Mouse (Mus musculus): ENCODE measurements at regions not wholly inside any gene's neighbourhood (a gene's known extent, or its start where the extent isn't known, plus 50 kb on each side); places are given as distances from the start of the nearest gene placed in this dataset.

DNA sequence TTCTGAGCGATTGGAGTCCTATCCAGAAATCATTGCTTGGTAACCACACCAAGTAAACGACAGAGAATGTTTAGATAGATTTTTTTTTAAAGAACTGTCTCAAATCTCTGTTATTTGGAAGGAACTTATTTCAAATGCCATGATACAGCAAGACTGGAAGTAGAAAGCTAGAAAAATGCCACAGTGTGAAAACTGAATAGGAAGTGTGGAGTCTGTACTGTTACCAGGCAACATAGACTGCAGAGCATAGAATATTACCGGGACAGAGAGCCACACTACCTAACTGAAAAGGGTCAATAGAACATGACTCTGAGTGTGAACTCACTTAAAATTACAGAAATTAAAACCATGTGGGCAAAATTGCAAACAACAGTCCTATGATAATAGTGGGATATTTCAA is 52.4 kb upstream of the Adcy1 start:
- DNase-seq (ENCODE audit: low spot score), result no peak

- no peak for DNase-seq (ENCODE audit: low spot score)
Measured at GRCm38 (mm10) chr11:6999329-6999728, 64.0 kb upstream of the Adcy1 start.

DNA sequence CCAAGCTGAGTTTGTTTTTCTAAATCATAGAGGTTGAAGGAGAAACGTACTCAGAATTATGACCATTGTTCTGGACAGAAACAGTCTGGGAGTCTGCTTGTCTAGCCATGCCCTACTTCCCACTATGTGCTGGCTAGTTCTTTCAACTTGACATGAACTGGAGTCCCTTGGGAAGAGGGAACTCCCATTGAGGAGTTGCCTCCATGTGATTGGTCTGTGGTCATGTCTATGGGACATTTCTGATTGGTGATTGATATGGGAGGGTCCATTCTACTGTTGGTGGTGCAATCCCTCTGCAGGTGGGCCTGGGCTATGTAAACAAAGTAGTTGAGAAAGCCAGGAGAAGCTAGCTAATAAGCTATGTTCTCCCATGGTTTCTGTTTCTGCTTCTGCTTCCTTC is 64.5 kb upstream of the Adcy1 start:
- no peak for DNase-seq (ENCODE audit: low spot score)

- DNase-seq (ENCODE audit: low spot score), result no peak
Measured at GRCm38 (mm10) chr11:6997508-6997907, 65.8 kb upstream of the Adcy1 start.

GRCm38 (mm10) chr11:6993731-6994130 is 69.6 kb upstream of the Adcy1 start:
- no peak for DNase-seq (ENCODE audit: low spot score)

DNA sequence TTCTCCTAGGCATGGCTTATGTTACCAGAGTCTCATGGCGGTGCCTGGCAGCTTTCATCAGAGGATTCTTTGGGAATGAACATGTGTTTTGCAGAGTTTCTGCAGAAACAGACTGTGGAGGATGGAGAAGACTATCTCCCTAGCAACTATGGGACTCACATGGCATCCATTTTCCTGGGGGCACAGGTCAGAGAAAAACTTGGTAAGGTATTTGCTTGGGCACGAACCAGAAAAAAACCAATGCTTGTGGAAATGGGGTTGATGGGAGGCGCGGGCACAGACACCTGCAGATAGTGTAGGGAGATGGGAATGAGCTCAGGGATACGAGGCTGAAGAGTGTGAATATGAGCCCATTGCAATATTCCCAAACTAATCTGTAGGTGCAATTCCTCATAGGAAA is 71.7 kb upstream of the Adcy1 start:
- no peak for DNase-seq (ENCODE audit: low spot score)

GRCm38 (mm10) chr11:6990711-6991110 is 72.6 kb upstream of the Adcy1 start:
- peak; percentile 7 for DNase-seq (ENCODE audit: low spot score)

GRCm38 (mm10) chr11:6988884-6989824 is 74.1 kb upstream of the Adcy1 start:
- DNase-seq (ENCODE audit: low spot score), result no peak

- DNase-seq (ENCODE audit: low spot score), result no peak
Measured at GRCm38 (mm10) chr11:6987995-6988394, 75.3 kb upstream of the Adcy1 start.

GRCm38 (mm10) chr11:6987105-6987504 is 76.2 kb upstream of the Adcy1 start:
- DNase-seq (ENCODE audit: low spot score), result no peak

DNA sequence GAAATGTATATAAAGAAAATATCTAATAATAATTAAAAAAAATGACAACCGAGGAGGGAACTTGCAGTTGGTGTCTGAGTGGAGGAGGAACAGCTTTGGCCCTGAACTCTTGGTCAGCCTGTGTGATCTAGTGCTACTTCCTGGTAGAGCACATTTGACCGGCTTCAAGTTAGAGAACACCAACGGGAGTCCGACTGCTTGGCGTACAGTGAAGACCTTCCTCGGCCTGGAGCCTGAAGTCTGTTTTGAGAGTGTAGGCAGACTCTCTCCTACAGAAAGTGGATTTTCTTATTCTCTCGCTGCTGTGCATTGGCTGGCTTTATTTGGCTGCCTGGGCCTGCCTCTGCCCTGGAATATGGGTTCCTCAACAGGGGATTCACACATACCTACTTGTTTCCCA is 81.2 kb upstream of the Adcy1 start:
- DNase-seq (ENCODE audit: low spot score), result no peak

DNA sequence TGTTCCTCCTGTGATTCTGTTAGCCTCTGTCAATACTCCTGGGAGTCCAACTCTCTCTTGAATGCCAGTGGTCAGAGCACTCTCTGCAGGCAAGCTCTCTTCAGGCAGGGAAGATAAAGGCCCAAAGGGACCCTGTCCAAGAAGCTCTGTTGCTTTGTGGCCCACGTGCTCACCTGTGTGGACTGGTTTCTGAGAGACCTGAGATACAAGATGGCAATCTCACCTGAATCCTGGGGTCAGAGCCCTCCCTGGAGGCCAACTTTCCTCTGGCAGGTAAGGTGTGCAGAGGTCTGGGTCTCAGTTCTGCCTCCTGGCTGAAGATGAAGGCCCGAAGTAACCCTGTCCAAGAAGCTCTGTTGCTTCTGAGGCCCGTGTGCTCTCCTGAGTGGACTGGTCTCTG is 83.6 kb upstream of the Adcy1 start:
- no peak for DNase-seq (ENCODE audit: low spot score)

- DNase-seq (ENCODE audit: low spot score), result no peak
Measured at GRCm38 (mm10) chr11:6969196-6969595, 94.1 kb upstream of the Adcy1 start.

GRCm38 (mm10) chr11:6966968-6967367 is 96.3 kb upstream of the Adcy1 start:
- DNase-seq (ENCODE audit: low spot score), result no peak

GRCm38 (mm10) chr11:6964524-6964923 is 98.8 kb upstream of the Adcy1 start:
- DNase-seq (ENCODE audit: low spot score), result no peak

- no peak for DNase-seq (ENCODE audit: low spot score)
Measured at GRCm38 (mm10) chr11:6963600-6963999, 99.7 kb upstream of the Adcy1 start.

DNA sequence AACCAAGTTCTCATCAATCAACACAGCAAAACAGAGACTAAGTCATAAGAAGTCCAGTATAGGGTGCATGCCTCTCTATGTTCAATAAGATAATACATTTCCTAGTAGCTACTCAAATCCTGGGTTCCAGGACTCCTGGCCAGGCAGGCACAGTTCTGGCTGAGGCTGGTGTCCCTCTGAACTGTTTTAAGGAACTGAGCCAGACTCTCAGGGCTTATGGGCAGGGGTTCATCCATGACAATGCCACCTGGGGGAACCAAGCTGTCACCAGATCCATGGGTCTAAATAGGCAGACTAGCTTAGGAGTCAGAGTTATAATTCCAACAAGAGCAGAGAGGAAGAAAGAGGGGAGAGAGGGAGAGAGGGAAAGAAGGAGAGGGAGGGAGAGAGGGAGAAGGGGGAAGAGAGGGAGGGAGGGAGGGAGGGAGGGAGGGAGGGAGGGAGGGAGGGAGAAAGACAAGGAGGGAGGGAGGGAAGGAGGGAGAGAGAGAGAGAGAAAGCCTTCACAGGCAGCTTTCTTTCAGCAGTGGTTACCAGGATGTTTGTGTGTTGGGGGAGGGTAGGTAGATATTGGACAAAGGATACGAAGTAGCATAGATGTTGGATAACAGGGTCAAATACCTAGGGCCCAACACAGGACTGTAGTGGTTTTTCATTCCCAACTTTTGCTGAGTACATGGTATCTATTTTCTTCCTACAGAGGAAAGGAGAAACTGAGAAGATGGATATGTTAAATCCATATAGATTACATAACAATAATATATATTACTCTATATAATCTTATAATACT is 100.3 kb upstream of the Adcy1 start:
- DNase-seq (ENCODE audit: low spot score), result no peak

DNA sequence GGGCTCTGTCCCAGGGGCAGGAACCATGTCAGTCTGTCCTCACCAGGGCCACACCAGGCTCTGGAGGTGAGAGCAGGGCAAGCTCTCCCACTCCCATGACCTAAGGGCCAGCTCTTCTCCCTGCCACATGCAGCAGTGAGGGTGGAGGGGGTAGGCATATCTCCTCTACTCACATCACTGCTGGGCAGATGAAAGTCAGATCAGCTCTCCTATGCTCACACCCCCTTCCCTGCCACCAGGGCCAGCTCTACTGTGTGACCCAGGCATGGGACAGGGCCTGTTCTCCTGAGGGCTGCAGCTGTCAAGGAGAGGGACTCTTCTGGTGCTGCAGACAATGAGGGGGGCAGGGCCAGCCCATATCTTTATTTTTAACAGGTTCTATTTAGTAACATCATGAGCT is 101.0 kb upstream of the Adcy1 start:
- DNase-seq (ENCODE audit: low spot score), result no peak

- DNase-seq (ENCODE audit: low spot score), result no peak
Measured at GRCm38 (mm10) chr11:6952787-6953186, 110.5 kb upstream of the Adcy1 start.

GRCm38 (mm10) chr11:6951361-6951760 is 111.9 kb upstream of the Adcy1 start:
- DNase-seq (ENCODE audit: low spot score), result no peak

DNA sequence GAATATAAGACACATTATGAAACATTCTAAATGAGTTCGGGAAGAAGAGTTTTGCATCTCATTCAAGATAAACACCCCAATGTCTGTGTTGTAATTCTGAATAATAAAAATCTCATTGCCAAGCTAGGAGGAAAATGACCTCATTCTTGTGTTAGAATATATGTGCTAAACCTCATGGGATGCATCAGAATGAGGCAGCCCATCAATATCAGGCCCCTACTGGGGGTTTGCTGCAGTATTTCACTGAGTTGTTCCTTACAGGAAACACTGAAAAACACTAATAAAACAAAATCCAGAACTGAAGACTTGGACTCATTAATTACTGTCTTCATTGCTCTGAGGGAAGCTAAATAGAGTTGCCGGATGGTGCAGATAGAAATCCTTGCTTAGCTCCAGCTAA is 111.6 kb upstream of the Gm11983 start:
- DNase-seq (ENCODE audit: low spot score), result no peak

DNA sequence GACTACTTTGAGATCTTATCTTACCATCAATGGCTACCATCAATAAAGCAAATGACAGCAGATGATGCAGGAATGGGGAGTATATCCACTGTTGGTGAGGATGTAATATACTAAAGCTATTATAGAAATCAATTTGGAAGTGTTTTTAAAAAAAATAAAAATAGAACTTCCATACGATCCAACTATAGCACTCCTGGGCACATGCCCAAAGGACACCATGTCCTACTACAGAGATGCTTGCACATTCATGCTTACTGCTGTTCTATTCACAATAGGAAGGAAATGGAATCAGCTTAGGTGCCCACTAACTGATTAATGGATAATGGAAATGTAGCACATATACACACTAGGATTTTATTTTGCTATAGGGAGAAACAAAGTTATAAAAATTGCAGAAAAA is 96.7 kb upstream of the Gm11983 start:
- DNase-seq (ENCODE audit: low spot score), result no peak

GRCm38 (mm10) chr11:6926036-6926435 is 88.6 kb upstream of the Gm11983 start:
- no peak for DNase-seq (ENCODE audit: low spot score)

Data from embryo, embryonic 10.5 days (tissue).